Mouse (Mus musculus) embryonic facial prominence, embryonic 11.5 days (tissue): ENCODE data around the gene Farp1. TPM values are rescaled to one million over a fixed set of nuclear protein-coding genes. Genes with fewer than 3 reads are reported as not detected.

ENCODE experiments used
- ATAC-seq: fragments of 200-750 bp; cut with Nextera tagmentation; replicated peaks from 2 replicates; pipeline ENCODE4 v1.8.0; 2017; ENCODE audit warnings: low read depth; ENCODE audit not compliant: insufficient number of reproducible peaks, low FRiP score, low TSS enrichment
- DNase-seq: peaks from one replicate; pipeline ENCODE4 v3.0.0-alpha.2; 2015; ENCODE audit warnings: low spot score
- H3K27ac ChIP-seq: fragments of 300-500 bp; sonication (generic); replicated peaks from 2 replicates; pipeline ENCODE4 v1.5.1; 2014; ENCODE audit warnings: mild to moderate bottlenecking, low read depth, low read length, control low read depth
- H3K27me3 ChIP-seq: fragments of 300-500 bp; sonication (generic); 2 replicates; pipeline ENCODE4 v1.6.1; 2014; ENCODE audit warnings: mild to moderate bottlenecking, low read length, moderate library complexity, mixed read lengths; ENCODE audit not compliant: control insufficient read depth, insufficient read depth
- H3K36me3 ChIP-seq: fragments of 300-500 bp; sonication (generic); replicated peaks from 2 replicates; pipeline ENCODE4 v1.6.1; 2014; ENCODE audit warnings: low read depth, mild to moderate bottlenecking, low read length, moderate library complexity, mixed read lengths; ENCODE audit not compliant: control insufficient read depth, insufficient read depth
- H3K4me1 ChIP-seq: fragments of 300-500 bp; sonication (generic); 2 replicates; pipeline ENCODE4 v1.6.1; 2014; ENCODE audit warnings: low read length, mixed read lengths; ENCODE audit not compliant: control insufficient read depth, insufficient read depth
- H3K4me2 ChIP-seq: fragments of 300-500 bp; sonication (generic); 2 replicates; pipeline ENCODE4 v1.6.1; 2014; ENCODE audit warnings: low read depth, mild to moderate bottlenecking, control low read depth, low read length, moderate library complexity
- H3K4me3 ChIP-seq: fragments of 300-500 bp; sonication (generic); 2 replicates; pipeline ENCODE4 v1.5.1; 2014; ENCODE audit warnings: low read depth, low read length, control low read depth
- H3K9ac ChIP-seq: fragments of 300-500 bp; sonication (generic); replicated peaks from 2 replicates; pipeline ENCODE4 v1.6.1; 2014; ENCODE audit warnings: mild to moderate bottlenecking, control low read depth, low read length
- H3K9me3 ChIP-seq: fragments of 300-500 bp; sonication (generic); replicated peaks from 2 replicates; pipeline ENCODE4 v1.6.1; 2016; ENCODE audit warnings: mild to moderate bottlenecking, low read length, inconsistent platforms, mixed read lengths; ENCODE audit not compliant: control insufficient read depth
- WGBS: fragments of 180-500 bp; shearing (Covaris S2); extraction: QIAGEN DNeasy Blood & Tissue Kit; methylation state at CpG from one replicate; pipeline ENCODE4 v1.1.7; 2014; 5-methylcytosine and 5-hydroxymethylcytosine counted together
- polyA plus RNA-seq: library from polyadenylated mRNA; unstranded; fragments of >200 nt; fragmentation: Nextera tagmentation; extraction: Ambion mirVana; gene quantifications from 2 replicates; pipeline ENCODE4 v1.2.1, GENCODE M21; 2014

The Farp1 gene
- polyA plus RNA-seq, 1 experiment from 2014 or later: 42.8 TPM

- Histone ChIP-seq H3K4me2 (no peak overlapping the region), H3K36me3 (no peaks in the 10 kb centered on the region), H3K4me3 (no peak overlapping the region), H3K9me3 (no peaks in the 10 kb centered on the region), H3K27me3 (no peaks in the 10 kb centered on the region), H3K4me1 (no peaks in the 10 kb centered on the region; the same call in 1 of the 2 replicates), H3K9ac (no peak overlapping the region), H3K27ac (no peak overlapping the region)
- ATAC-seq: no peak
- 82% methylated on average over 2 of the region's 2 CpGs for whole genome bisulfite sequencing
- DNase-seq: no peak
These were observed 109.5 kb downstream of the Farp1 start for GRCm38 (mm10) chr14:121144496-121144895.

- H3K4me1 ChIP-seq: no peaks in the 10 kb centered on the region; the same call in 1 of the 2 replicates
These were observed 110.3 kb downstream of the Farp1 start for GRCm38 (mm10) chr14:121145291-121145690.

DNA sequence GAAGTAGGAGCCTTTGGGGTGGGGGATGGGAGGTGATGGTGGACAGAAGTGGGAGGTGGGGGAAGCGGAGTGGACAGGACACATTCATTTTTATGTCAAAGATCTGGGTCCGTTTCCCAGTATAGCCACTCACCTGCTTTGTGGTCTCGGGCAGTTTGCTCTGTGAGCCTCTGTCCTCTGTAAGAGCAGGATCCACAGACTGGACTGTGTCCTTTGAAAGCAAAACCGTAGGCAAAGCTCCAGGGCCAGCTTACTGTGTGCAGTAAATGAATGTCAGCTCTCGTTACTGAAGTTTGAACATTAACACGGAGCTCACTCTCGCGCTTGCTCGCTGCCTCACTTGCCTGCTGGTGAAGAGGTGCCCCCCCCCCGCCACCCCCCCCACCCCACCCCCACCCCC is 110.7 kb downstream of the Farp1 start:
- Histone ChIP-seq H3K9ac (no peak overlapping the region), H3K4me1 (no peaks in the 10 kb centered on the region; the same call in 1 of the 2 replicates), H3K4me2 (no peak overlapping the region), H3K4me3 (no peak overlapping the region), H3K27me3 (no peaks in the 10 kb centered on the region), H3K36me3 (no peaks in the 10 kb centered on the region), H3K27ac (0 out of 2 replicates have a peak overlapping the region, but pooled peaks have one; percentile 20), H3K9me3 (no peaks in the 10 kb centered on the region)
- ATAC-seq: no peak
- no peak for DNase-seq
- 37% methylated on average over 10 of the region's 10 CpGs for WGBS

More at GRCm38 (mm10) chr14:121145291-121145690, 110.3 kb downstream of the Farp1 start:
- 48% methylated on average over 3 of the region's 3 CpGs for WGBS
- no peak overlapping the region for H3K9ac ChIP-seq
- ATAC-seq (no peak), DNase-seq (no peak)
- H3K4me2 ChIP-seq: no peak overlapping the region
- no peaks in the 10 kb centered on the region for H3K27me3 ChIP-seq
- H3K27ac ChIP-seq: no peak overlapping the region
- no peak overlapping the region for H3K4me3 ChIP-seq
- H3K9me3 ChIP-seq: no peaks in the 10 kb centered on the region
- H3K36me3 ChIP-seq: no peaks in the 10 kb centered on the region

DNA sequence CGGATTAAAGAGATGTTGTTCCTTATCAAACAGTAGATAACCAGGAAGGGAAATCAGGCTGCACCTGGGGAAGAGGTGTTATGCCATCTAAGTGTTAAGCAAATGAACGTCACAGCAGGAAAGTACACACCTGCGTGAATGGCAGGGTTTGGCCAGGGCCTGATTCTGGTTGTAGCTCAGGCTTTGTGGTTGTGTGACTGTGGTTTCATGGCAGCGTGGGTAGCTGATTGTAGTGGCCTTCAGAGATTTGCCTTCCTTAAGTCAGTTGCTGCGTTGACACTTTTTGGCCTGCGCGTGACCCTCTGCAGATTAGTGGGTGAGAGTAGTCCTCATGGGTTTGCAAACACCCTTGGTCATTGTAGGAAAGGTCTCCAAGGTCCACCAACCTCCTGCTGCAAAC is 111.2 kb downstream of the Farp1 start:
- WGBS: 60% methylated on average over 7 of the region's 7 CpGs
- Histone ChIP-seq H3K4me2 (no peak overlapping the region), H3K27me3 (no peaks in the 10 kb centered on the region), H3K36me3 (no peaks in the 10 kb centered on the region), H3K27ac (no peak overlapping the region), H3K9me3 (no peaks in the 10 kb centered on the region), H3K9ac (no peak overlapping the region), H3K4me3 (no peak overlapping the region), H3K4me1 (peaks cover 2% of the 10 kb centered on the region; the same call in 1 of the 2 replicates)
- no peak for ATAC-seq
- DNase-seq: no peak

DNA sequence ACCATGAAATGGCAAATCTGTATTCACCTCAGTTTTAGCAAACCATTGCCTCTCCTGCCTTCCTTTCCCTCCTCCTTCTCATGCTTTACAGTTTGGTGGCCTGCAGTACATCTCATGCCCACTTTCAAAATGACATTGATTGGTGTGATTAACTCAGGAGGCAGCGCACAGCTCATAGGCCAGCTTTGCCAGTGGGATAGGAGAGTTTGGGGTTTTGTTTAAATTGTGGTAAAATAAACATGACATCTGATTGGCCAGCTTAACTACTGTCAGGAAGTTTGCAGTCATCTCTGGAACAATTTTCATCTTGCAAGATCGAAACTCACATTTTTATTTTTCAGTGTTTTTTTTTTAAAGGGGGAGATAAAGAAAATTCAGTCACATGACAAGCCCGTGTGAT is 112.0 kb downstream of the Farp1 start:
- 73% methylated on average over 3 of the region's 3 CpGs for WGBS
- Histone ChIP-seq H3K9me3 (no peaks in the 10 kb centered on the region), H3K9ac (no peak overlapping the region), H3K4me1 (peaks cover 3% of the 10 kb centered on the region; the same call in 1 of the 2 replicates), H3K4me2 (no peak overlapping the region), H3K36me3 (no peaks in the 10 kb centered on the region), H3K27me3 (no peaks in the 10 kb centered on the region), H3K27ac (no peak overlapping the region), H3K4me3 (no peak overlapping the region)
- DNase-seq (no peak), ATAC-seq (no peak)

GRCm38 (mm10) chr14:121148088-121148785 is 113.2 kb downstream of the Farp1 start:
- Histone ChIP-seq H3K9me3 (no peaks in the 10 kb centered on the region), H3K4me1 (peaks cover 5% of the 10 kb centered on the region; the same call in 1 of the 2 replicates), H3K36me3 (no peaks in the 10 kb centered on the region), H3K27me3 (no peaks in the 10 kb centered on the region), H3K4me2 (no peak overlapping the region), H3K9ac (no peak overlapping the region), H3K27ac (no peak overlapping the region), H3K4me3 (no peak overlapping the region)
- WGBS: 88% methylated on average over 11 of the region's 11 CpGs
- ATAC-seq (no peak), DNase-seq (no peak)

DNA sequence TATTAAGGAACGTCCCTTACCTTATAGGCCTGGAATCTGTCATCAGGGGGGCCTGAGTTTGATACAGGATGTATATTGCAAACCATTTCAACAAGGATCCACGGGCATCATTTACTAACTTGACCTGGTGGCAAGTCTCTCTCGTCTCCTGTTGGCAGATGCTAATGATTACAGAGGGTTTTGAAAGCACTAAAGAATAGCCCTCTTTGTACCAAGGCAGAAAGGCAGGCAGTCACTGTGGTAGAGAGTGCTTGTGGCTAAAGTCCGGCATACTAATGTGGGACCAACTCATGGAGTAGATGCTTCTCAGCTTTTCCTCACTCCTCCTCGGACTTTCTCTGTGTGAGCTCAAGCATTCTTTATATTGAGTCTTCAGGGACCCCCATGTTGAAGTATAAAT is 115.0 kb downstream of the Farp1 start:
- Histone ChIP-seq H3K4me3 (no peak overlapping the region), H3K9me3 (no peaks in the 10 kb centered on the region), H3K9ac (no peak overlapping the region), H3K4me1 (peaks cover 5% of the 10 kb centered on the region; the same call in 1 of the 2 replicates), H3K36me3 (no peaks in the 10 kb centered on the region), H3K27ac (no peak overlapping the region), H3K27me3 (no peaks in the 10 kb centered on the region), H3K4me2 (no peak overlapping the region)
- no peak for DNase-seq
- 56% methylated on average over 5 of the region's 5 CpGs for WGBS
- ATAC-seq: no peak

- Histone ChIP-seq H3K4me1 (0 out of 2 replicates have a peak, but pooled peaks cover 5% of the 10 kb centered on the region), H3K36me3 (no peaks in the 10 kb centered on the region), H3K4me3 (no peak overlapping the region), H3K9ac (no peak overlapping the region), H3K27ac (no peak overlapping the region), H3K27me3 (no peaks in the 10 kb centered on the region), H3K4me2 (no peak overlapping the region), H3K9me3 (no peaks in the 10 kb centered on the region)
- ATAC-seq (no peak), DNase-seq (no peak)
- 76% methylated on average over 10 of the region's 10 CpGs for whole genome bisulfite sequencing
These were observed 116.8 kb downstream of the Farp1 start for GRCm38 (mm10) chr14:121151837-121152236.
